Mouse (Mus musculus) forebrain, embryonic 13.5 days (tissue): ENCODE data around the gene Ireb2. TPM values are rescaled to one million over a fixed set of nuclear protein-coding genes. Genes with fewer than 3 reads are reported as not detected.
A peak's percentile ranks its signal among the peaks of the same experiment; 100 is the strongest.
"Not testable (repeated sequence)": the region's sequence is repeated elsewhere in the genome, so short reads cannot be mapped to it uniquely, and the experiment has no call there.

Experiments
- ATAC-seq: fragments of 200-750 bp; cut with Nextera tagmentation; 2 replicates; pipeline ENCODE4 v1.8.0; 2017
- H3K27ac ChIP-seq: fragments of 300-500 bp; sonication (generic); 2 replicates; pipeline ENCODE4 v1.5.1; 2015; ENCODE audit warnings: inconsistent platforms, mild to moderate bottlenecking, moderate library complexity
- H3K27me3 ChIP-seq: fragments of 300-500 bp; sonication (generic); 2 replicates; pipeline ENCODE4 v1.6.1; 2015; ENCODE audit warnings: mild to moderate bottlenecking, inconsistent platforms
- H3K36me3 ChIP-seq: fragments of 300-500 bp; sonication (generic); 2 replicates; pipeline ENCODE4 v1.6.1; 2015; ENCODE audit warnings: mild to moderate bottlenecking, inconsistent platforms; ENCODE audit not compliant: poor library complexity, severe bottlenecking
- H3K4me1 ChIP-seq: fragments of 300-500 bp; sonication (generic); 2 replicates; pipeline ENCODE4 v1.6.1; 2015; ENCODE audit warnings: inconsistent platforms
- H3K4me2 ChIP-seq: fragments of 300-500 bp; sonication (generic); 2 replicates; pipeline ENCODE4 v1.6.1; 2015; ENCODE audit warnings: inconsistent platforms, mild to moderate bottlenecking, moderate library complexity
- H3K4me3 ChIP-seq: fragments of 300-500 bp; sonication (generic); 2 replicates; pipeline ENCODE4 v1.5.1; 2015; ENCODE audit warnings: mild to moderate bottlenecking, inconsistent platforms
- H3K9ac ChIP-seq: fragments of 300-500 bp; sonication (generic); 2 replicates; pipeline ENCODE4 v1.6.1; 2015; ENCODE audit warnings: mild to moderate bottlenecking, inconsistent platforms
- H3K9me3 ChIP-seq: fragments of 300-500 bp; sonication (generic); replicated peaks from 2 replicates; pipeline ENCODE4 v1.6.1; 2016; ENCODE audit warnings: inconsistent platforms
- WGBS: fragments of 180-500 bp; shearing (Covaris S2); methylation state at CpG from one replicate; pipeline ENCODE4 v1.1.7; 2015; 5-methylcytosine and 5-hydroxymethylcytosine counted together
- polyA plus RNA-seq: library from polyadenylated mRNA; unstranded; fragments of >200 nt; fragmentation: Nextera tagmentation; extraction: Ambion mirVana; gene quantifications from 2 replicates; pipeline ENCODE4 v1.2.1, GENCODE M21; 2015

The Ireb2 gene
- polyA plus RNA-seq: 46.2 and 51.2 TPM in 2 replicates

GRCm38 (mm10) chr9:54863363-54864281 is at the start of gene Ireb2:
TSS of gene Ireb2 (plus strand) at chr9:54863789.
- peak; percentile 98 for ATAC-seq
- Histone ChIP-seq H3K4me3 (peak within 1 kb of the TSS; percentile 99), H3K9me3 (no peaks in the 10 kb centered on the region), H3K4me2 (peak within 1 kb of the TSS; percentile 84), H3K36me3 (peaks cover 26% of the 10 kb centered on the region), H3K27me3 (no peaks in the 10 kb centered on the region), H3K4me1 (peaks cover 38% of the 10 kb centered on the region), H3K27ac (peak within 1 kb of the TSS; percentile 95), H3K9ac (peak within 1 kb of the TSS; percentile 98)
- under 1% methylated on average over 59 of the region's 72 CpGs for WGBS

DNA sequence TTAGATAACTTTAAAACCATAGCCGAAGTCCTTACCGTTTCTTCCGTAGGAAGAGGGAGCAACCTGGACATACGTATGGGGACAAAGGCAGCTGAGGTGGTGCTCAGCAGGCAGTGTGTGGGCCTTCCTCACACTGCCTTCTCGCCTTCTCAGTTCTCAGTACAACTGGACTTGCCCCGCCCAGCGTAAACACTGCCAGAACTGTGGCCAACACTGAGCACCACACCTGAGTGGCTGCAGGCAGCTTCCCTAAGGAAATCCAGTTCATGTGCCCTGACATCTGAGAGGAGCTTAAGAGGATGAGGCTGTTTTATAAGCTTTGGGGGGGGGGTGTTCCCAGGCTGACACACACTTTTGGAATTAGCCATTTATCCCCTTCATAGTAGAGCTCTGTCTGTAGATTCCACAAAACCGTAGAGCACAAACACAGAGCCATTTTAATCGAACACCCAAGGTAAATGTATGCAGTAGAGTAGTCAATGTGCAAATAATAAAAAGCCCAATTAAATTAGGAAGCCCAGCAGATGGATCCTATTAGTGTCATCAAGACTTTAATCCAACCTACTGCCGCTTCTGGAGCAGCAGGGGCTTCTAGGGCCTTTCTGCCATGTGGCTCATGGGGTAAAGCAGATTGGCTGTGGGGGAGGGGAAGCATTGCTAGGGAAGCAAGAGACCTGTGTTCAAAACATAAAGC is 46.9 kb upstream of the Ireb2 start:
- 64% methylated on average over 10 of the region's 10 CpGs for WGBS
- no peak for ATAC-seq
- Histone ChIP-seq H3K27me3 (peaks cover 7% of the 10 kb centered on the region; the same call in 1 of the 2 replicates), H3K36me3 (no peaks in the 10 kb centered on the region), H3K27ac (0 out of 2 replicates have a peak overlapping the region, but pooled peaks have one; percentile 10), H3K9ac (no peak overlapping the region), H3K4me2 (no peak overlapping the region), H3K4me3 (no peak overlapping the region), H3K9me3 (no peaks in the 10 kb centered on the region), H3K4me1 (no peaks in the 10 kb centered on the region)

DNA sequence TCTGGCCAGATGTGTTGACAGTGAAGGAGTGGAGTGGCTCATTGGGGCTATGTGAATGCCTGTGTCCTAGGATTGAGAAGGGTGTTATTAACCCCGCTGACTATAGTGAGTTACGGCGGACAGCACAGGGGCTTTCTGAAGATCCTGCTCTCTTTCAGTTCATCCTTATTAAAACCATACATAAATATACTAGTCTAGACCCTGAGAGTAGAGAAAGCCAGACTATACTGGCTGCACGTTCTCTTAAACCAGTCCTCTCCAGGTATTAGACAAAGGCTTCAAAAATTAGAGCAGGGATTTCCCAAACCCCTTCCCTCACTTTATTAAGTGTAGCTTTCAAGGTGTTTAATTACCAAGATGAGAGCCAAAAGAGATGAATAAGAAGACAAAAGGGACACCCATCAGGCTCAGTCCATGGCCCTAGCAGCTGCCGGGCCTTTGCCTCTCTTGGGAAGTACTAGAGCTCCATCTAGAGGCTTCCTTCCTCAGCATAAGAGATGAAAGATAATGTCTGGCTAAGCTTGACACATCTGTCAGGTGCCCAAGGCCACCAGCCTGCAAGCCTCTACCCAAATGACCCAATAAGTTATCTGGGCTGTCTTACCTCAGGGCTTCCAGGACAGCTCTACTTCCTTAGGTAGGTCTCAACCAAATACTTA is 42.0 kb upstream of the Ireb2 start:
- Histone ChIP-seq H3K4me3 (no peak overlapping the region), H3K4me2 (no peak overlapping the region), H3K4me1 (no peaks in the 10 kb centered on the region), H3K36me3 (no peaks in the 10 kb centered on the region), H3K27ac (no peak overlapping the region), H3K9ac (no peak overlapping the region), H3K9me3 (no peaks in the 10 kb centered on the region), H3K27me3 (peaks cover 7% of the 10 kb centered on the region; the same call in 1 of the 2 replicates)
- ATAC-seq: peak; percentile 83
- 60% methylated on average over 5 of the region's 5 CpGs for WGBS

- 28% methylated on average over 2 of the region's 2 CpGs for WGBS
- no peak overlapping the region for H3K4me3 ChIP-seq
- H3K27ac ChIP-seq: no peak overlapping the region
- no peak overlapping the region for H3K4me2 ChIP-seq
- ATAC-seq: no peak
- no peaks in the 10 kb centered on the region for H3K9me3 ChIP-seq
- no peak overlapping the region for H3K9ac ChIP-seq
- no peaks in the 10 kb centered on the region for H3K4me1 ChIP-seq
- H3K27me3 ChIP-seq: no peaks in the 10 kb centered on the region
- H3K36me3 ChIP-seq: no peaks in the 10 kb centered on the region
Measured at GRCm38 (mm10) chr9:54829760-54830159, 33.8 kb upstream of the Ireb2 start.

DNA sequence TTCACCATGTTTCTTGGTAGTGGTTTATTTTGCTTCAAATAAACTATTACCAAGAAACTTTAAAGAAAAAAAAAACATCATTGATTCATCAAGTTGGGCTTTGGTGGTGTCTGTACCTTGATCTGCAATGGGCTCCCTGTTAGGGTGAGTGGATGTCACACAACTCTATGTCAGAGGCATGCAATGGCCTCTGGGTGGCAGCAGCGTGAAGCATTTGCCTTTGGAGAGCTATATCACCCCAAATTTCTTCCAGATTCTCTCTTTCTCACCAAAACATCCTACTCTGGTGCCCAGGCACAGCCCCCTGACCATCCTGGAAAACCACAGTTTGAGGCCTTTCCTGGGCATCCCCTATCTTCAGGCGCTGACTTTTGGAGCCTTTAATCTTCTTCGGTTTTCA is 33.0 kb upstream of the Ireb2 start:
- 39% methylated on average over 3 of the region's 3 CpGs for WGBS
- no peaks in the 10 kb centered on the region for H3K27me3 ChIP-seq
- no peak for ATAC-seq
- H3K4me2 ChIP-seq: no peak overlapping the region
- H3K27ac ChIP-seq: no peak overlapping the region
- no peaks in the 10 kb centered on the region for H3K4me1 ChIP-seq
- H3K36me3 ChIP-seq: no peaks in the 10 kb centered on the region
- no peaks in the 10 kb centered on the region for H3K9me3 ChIP-seq
- no peak overlapping the region for H3K9ac ChIP-seq
- H3K4me3 ChIP-seq: no peak overlapping the region

DNA sequence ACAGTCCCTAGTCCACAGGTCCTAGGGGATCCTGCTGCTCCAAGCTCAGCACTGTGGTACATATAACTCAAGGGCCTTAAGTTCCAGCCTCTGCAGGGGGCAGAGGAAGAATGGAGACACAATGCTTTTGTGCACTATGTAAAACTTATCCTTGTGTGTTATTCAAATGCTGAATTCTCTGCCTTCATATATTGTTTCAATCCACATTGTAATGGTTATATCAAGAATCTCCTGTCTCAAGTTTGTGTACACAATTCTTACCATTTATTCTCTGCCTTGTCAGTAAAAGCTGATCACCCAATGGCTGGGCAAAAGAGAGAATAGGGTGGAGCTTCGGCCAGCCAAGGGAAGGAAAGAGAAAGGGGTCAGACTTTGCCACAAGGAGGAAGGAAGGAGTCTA is 29.8 kb upstream of the Ireb2 start:
- no peak overlapping the region for H3K27ac ChIP-seq
- WGBS: 83% methylated on average over 1 of the region's 1 CpGs
- H3K36me3 ChIP-seq: no peaks in the 10 kb centered on the region
- H3K27me3 ChIP-seq: no peaks in the 10 kb centered on the region
- no peaks in the 10 kb centered on the region for H3K9me3 ChIP-seq
- H3K4me1 ChIP-seq: no peaks in the 10 kb centered on the region
- no peak overlapping the region for H3K9ac ChIP-seq
- no peak overlapping the region for H3K4me3 ChIP-seq
- H3K4me2 ChIP-seq: no peak overlapping the region
- no peak for ATAC-seq

GRCm38 (mm10) chr9:54835951-54836717 is 27.5 kb upstream of the Ireb2 start:
- ATAC-seq, H3K4me2 ChIP-seq, H3K4me3 ChIP-seq, H3K9ac ChIP-seq, H3K9me3 ChIP-seq, H3K36me3 ChIP-seq, H3K27me3 ChIP-seq, H3K27ac ChIP-seq, H3K4me1 ChIP-seq: not testable (repeated sequence)
- WGBS: 84% methylated on average over 6 of the region's 6 CpGs

DNA sequence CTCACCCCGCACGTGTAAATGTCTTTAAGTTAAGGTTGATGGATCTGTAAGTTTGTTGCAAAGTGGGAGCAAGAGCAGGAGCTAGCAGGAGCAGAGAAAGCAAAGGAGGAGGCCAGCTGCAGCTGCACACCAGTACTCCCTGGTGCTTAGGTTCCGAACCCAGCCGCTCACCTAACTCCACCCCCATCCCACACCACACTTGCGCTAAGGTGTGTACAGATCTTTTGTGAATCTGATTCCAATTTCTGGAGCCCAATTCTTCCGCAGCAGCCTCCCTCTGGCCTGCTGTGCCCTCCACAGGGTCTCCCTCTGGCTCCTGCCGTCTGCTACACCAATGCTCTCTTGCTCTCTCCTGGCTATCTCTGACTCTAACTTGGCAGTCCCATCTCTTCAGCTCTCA is 25.8 kb upstream of the Ireb2 start:
- Histone ChIP-seq H3K4me3 (no peak overlapping the region), H3K4me2 (no peak overlapping the region), H3K36me3 (no peaks in the 10 kb centered on the region), H3K9ac (no peak overlapping the region), H3K9me3 (no peaks in the 10 kb centered on the region), H3K27ac (no peak overlapping the region), H3K4me1 (no peaks in the 10 kb centered on the region), H3K27me3 (no peaks in the 10 kb centered on the region)
- ATAC-seq: no peak
- WGBS: 67% methylated on average over 7 of the region's 7 CpGs

DNA sequence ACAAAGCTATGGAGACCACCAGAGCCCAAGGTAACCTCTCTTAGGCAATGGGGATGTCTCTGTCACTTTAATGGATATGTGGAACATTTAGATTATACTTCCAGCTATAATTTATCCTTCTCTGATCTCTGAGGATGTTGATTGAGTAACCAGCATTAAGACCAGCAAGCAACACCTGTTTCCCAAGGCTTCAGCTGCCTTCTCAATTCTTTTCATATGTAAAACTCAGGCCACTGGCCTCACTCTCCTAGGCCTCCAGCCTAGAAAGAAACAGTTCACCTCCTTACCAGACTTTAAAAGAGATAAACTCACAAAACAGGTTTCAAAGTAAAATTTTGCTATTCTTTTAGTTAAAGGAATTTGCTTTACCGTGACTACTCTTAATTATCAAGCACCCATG is 23.4 kb upstream of the Ireb2 start:
- Histone ChIP-seq H3K4me2 (no peak overlapping the region), H3K4me1 (no peaks in the 10 kb centered on the region), H3K9ac (no peak overlapping the region), H3K9me3 (no peaks in the 10 kb centered on the region), H3K27me3 (no peaks in the 10 kb centered on the region), H3K4me3 (no peak overlapping the region), H3K36me3 (no peaks in the 10 kb centered on the region), H3K27ac (no peak overlapping the region)
- WGBS: 91% methylated on average over 1 of the region's 1 CpGs
- ATAC-seq: no peak

DNA sequence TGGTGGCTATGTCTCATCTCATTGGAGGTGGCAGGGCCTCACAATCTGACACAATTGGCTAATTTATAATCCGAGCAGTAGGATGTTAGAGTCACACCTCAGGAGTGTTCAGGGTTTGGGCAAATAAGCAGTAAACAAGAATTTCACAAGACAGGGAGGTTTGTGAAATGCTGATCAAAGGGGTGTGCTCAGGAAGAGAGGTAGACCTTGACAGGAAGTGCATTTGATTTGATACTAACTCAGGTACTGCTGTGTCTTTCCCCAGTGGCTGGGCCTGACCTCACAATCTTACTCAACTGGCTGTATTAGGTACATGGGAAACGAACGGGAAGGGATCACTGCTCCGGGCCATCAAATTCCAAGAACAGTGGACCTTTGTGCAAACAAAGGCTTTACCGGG is 21.3 kb upstream of the Ireb2 start:
- Histone ChIP-seq H3K4me1 (no peaks in the 10 kb centered on the region), H3K9ac (no peak overlapping the region), H3K9me3 (no peaks in the 10 kb centered on the region), H3K27ac (no peak overlapping the region), H3K36me3 (no peaks in the 10 kb centered on the region), H3K27me3 (no peaks in the 10 kb centered on the region), H3K4me2 (no peak overlapping the region), H3K4me3 (no peak overlapping the region)
- 88% methylated on average over 5 of the region's 5 CpGs for WGBS
- no peak for ATAC-seq

DNA sequence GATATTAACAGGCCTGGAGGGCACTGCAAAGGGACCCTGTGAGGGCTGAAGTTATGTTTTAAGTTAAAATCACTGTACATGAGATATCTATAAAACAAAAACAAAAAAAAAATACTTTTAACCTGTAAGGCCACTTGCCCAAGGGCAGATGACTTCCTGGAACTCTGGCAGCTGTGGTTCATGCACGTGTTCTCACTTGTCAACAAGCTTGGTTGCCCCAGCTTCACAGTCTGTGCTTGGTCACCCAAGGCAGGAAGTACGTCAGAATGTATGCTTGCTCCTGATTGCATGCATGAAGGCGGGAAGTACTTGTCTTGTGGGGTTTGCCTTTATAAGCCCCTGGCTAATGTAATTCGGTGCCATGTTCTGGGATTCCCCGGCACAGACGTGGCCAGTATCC is 19.7 kb upstream of the Ireb2 start:
- Histone ChIP-seq H3K27me3 (no peaks in the 10 kb centered on the region), H3K4me3 (no peak overlapping the region), H3K9ac (no peak overlapping the region), H3K9me3 (no peaks in the 10 kb centered on the region), H3K27ac (no peak overlapping the region), H3K4me1 (no peaks in the 10 kb centered on the region), H3K4me2 (no peak overlapping the region), H3K36me3 (no peaks in the 10 kb centered on the region)
- 81% methylated on average over 6 of the region's 6 CpGs for WGBS
- no peak for ATAC-seq
